Mouse (Mus musculus): Measurements from ENCODE around the gene Ank2. TPM values are rescaled to one million over a fixed set of nuclear protein-coding genes. Genes with fewer than 3 reads are reported as not detected.

Gene Ank2
- polyA plus RNA-seq, 1 experiment from 2014 or later: 37.3 TPM

DNA sequence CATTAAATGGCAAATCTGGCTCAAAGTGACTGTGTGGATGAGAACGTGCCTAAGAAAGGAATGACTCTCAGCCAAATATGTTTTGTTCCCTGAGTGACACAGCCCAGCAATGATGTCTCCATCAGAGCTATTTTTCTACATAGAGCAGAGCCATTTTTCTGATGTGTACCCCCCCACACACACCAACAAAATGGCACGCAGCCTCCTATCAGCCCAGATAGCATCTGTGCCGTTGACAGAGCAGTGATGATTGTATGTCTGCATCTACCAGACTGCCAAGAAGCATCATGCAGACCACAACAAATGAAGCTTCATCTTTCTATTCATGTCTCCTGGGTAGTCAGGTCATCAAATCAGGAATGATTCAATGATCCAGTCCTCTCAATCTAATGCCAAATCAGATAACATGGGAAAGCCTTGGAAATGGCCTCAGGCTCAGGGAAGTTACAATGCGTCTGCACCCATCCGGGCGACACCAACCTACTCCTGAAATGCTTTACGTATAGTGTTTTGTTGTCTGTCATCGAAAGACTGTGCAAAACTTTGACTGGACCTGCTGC, 122.2 kb downstream of the Ank2 start:
- WGBS: 86% methylated on average over 8 of the region's 8 CpGs
- no peaks in the 10 kb centered on the region for H3K4me1 ChIP-seq (replicated peaks)
- no peaks in the 10 kb centered on the region for H3K27me3 ChIP-seq
- no peak overlapping the region for H3K4me3 ChIP-seq
- no peak overlapping the region for H3K9ac ChIP-seq
- ATAC-seq (replicated peaks; ENCODE audit: insufficient number of reproducible peaks, insufficient read depth, low FRiP score, low read depth): no peak
- no peak overlapping the region for H3K4me2 ChIP-seq
- no peaks in the 10 kb centered on the region for H3K9me3 ChIP-seq (replicated peaks)
- no peak overlapping the region for H3K27ac ChIP-seq
- no peaks in the 10 kb centered on the region for H3K36me3 ChIP-seq

- WGBS: 62% methylated on average over 11 of the region's 11 CpGs
- Histone ChIP-seq H3K4me2 (no peak overlapping the region), H3K27me3 (no peaks in the 10 kb centered on the region), H3K4me1 (replicated peaks) (no peaks in the 10 kb centered on the region), H3K36me3 (no peaks in the 10 kb centered on the region), H3K9ac (no peak overlapping the region), H3K4me3 (no peak overlapping the region), H3K27ac (no peak overlapping the region), H3K9me3 (replicated peaks) (no peaks in the 10 kb centered on the region)
- ATAC-seq (replicated peaks; ENCODE audit: insufficient number of reproducible peaks, insufficient read depth, low FRiP score, low read depth): no peak
Measured at GRCm38 (mm10) chr3:127375956-127376660, 123.0 kb downstream of the Ank2 start.

GRCm38 (mm10) chr3:127374190-127374710, 124.9 kb downstream of the Ank2 start:
- WGBS: 76% methylated on average over 6 of the region's 6 CpGs
- no peak for ATAC-seq (replicated peaks; ENCODE audit: insufficient number of reproducible peaks, insufficient read depth, low FRiP score, low read depth)
- no peaks in the 10 kb centered on the region for H3K36me3 ChIP-seq

GRCm38 (mm10) chr3:127371774-127372173, 127.4 kb downstream of the Ank2 start:
- no peak overlapping the region for H3K4me2 ChIP-seq
- no peak for ATAC-seq (replicated peaks; ENCODE audit: insufficient number of reproducible peaks, insufficient read depth, low FRiP score, low read depth)
- no peaks in the 10 kb centered on the region for H3K9me3 ChIP-seq (replicated peaks)
- no peaks in the 10 kb centered on the region for H3K4me1 ChIP-seq (replicated peaks)
- no peaks in the 10 kb centered on the region for H3K36me3 ChIP-seq
- 77% methylated on average over 1 of the region's 1 CpGs for WGBS
- no peaks in the 10 kb centered on the region for H3K27me3 ChIP-seq
- no peak overlapping the region for H3K27ac ChIP-seq
- H3K4me3 ChIP-seq: no peak overlapping the region
- no peak overlapping the region for H3K9ac ChIP-seq

More at GRCm38 (mm10) chr3:127374190-127374710, 124.9 kb downstream of the Ank2 start:
- no peak overlapping the region for H3K4me2 ChIP-seq
- H3K4me3 ChIP-seq: no peak overlapping the region
- H3K9me3 ChIP-seq (replicated peaks): no peaks in the 10 kb centered on the region
- no peaks in the 10 kb centered on the region for H3K27me3 ChIP-seq
- H3K27ac ChIP-seq: no peak overlapping the region
- H3K4me1 ChIP-seq (replicated peaks): no peaks in the 10 kb centered on the region
- no peak overlapping the region for H3K9ac ChIP-seq

- WGBS: 79% methylated on average over 6 of the region's 6 CpGs
- H3K36me3 ChIP-seq: no peaks in the 10 kb centered on the region
- H3K9ac ChIP-seq: no peak overlapping the region
- H3K4me2 ChIP-seq: no peak overlapping the region
- no peak overlapping the region for H3K4me3 ChIP-seq
- no peak overlapping the region for H3K27ac ChIP-seq
- no peaks in the 10 kb centered on the region for H3K27me3 ChIP-seq
- H3K4me1 ChIP-seq (replicated peaks): no peaks in the 10 kb centered on the region
- H3K9me3 ChIP-seq (replicated peaks): no peaks in the 10 kb centered on the region
- no peak for ATAC-seq (replicated peaks; ENCODE audit: insufficient number of reproducible peaks, insufficient read depth, low FRiP score, low read depth)
Measured at GRCm38 (mm10) chr3:127369529-127369928, 129.6 kb downstream of the Ank2 start.

DNA sequence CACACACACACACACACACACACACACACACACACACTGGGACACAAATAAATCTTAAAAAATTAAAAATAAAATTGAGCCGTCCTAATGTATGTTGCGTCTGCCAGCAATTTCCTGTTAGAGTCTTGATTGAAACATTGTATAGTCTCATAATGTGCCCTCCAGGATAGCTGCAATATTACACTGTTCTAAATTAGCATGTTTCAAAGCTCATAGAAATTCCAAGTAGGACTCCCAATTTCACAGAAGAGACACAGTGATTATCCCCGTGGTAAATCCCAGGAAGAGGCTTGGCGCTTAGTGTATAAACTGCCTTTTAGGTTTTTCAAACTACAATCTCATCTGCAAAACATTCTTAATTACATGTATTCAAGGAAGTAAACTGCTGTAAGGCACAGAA, 131.7 kb downstream of the Ank2 start:
- H3K4me1 ChIP-seq (replicated peaks): no peaks in the 10 kb centered on the region
- no peak overlapping the region for H3K27ac ChIP-seq
- no peak overlapping the region for H3K9ac ChIP-seq
- no peaks in the 10 kb centered on the region for H3K27me3 ChIP-seq
- H3K9me3 ChIP-seq (replicated peaks): no peaks in the 10 kb centered on the region
- H3K36me3 ChIP-seq: no peaks in the 10 kb centered on the region
- H3K4me3 ChIP-seq: no peak overlapping the region
- 86% methylated on average over 4 of the region's 4 CpGs for WGBS
- no peak overlapping the region for H3K4me2 ChIP-seq
- no peak for ATAC-seq (replicated peaks; ENCODE audit: insufficient number of reproducible peaks, insufficient read depth, low FRiP score, low read depth)

DNA sequence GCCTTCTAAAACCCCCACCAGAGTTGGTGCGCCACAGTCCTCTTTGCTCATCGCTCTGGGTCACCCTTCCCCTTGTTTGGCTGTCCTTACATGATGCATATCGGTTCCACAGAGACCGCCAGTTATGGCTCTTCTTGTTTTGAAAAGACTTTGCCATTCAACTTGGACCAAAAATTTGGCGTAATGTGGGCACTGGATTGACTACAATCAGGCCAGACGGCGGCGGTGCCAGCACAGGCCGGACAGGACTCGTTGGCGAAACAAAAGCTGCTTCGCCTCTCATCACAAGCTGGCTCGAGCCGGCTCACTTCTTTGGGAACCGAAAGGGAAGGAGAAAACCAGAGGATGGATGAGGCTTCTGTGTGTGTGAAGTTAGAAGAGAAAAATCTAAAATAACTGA, 135.6 kb downstream of the Ank2 start:
- Histone ChIP-seq H3K4me1 (replicated peaks) (no peaks in the 10 kb centered on the region), H3K4me2 (no peak overlapping the region), H3K27me3 (no peaks in the 10 kb centered on the region), H3K9ac (no peak overlapping the region), H3K36me3 (no peaks in the 10 kb centered on the region), H3K9me3 (replicated peaks) (no peaks in the 10 kb centered on the region), H3K4me3 (no peak overlapping the region), H3K27ac (no peak overlapping the region)
- 86% methylated on average over 15 of the region's 15 CpGs for WGBS
- no peak for ATAC-seq (replicated peaks; ENCODE audit: insufficient number of reproducible peaks, insufficient read depth, low FRiP score, low read depth)

DNA sequence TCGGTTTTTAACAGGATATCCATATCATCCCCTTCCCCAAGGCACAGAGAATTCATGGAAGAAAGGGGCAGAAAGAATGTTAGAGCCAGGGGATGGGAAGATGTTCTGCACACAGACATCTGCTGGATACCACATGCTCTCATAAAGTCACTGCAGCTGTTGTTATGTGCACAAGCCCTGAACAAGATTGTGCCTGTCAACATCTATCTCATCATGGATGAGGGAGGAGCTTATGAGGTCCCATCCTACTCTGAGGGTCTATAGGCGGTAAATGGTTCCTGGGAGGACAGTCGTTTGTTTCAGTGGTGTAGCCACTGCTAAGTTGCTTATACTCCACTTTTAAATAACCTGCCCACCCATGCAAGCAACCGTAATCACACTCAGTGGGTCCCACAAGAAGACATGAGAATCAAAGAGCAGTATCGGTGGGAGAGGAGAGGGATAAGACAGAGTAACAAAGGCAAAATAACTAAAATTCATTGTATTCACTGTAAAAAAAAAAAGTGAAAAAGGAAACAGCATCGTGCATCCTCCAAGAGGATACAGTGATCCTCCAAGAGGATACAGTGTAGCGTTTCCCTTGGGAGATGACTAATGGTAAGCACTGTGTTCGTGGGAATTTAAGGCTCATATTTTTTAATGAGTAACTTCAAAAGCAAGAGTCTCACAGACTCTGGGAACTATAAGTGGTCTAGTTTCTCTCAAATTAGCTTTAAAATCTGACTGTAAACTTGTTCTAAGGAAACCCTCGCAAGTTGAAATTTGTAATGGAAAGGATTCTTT, 136.3 kb downstream of the Ank2 start:
- Histone ChIP-seq H3K9ac (no peak overlapping the region), H3K9me3 (replicated peaks) (no peaks in the 10 kb centered on the region), H3K4me3 (no peak overlapping the region), H3K27ac (no peak overlapping the region), H3K27me3 (no peaks in the 10 kb centered on the region), H3K36me3 (no peaks in the 10 kb centered on the region), H3K4me1 (replicated peaks) (no peaks in the 10 kb centered on the region), H3K4me2 (no peak overlapping the region)
- no peak for ATAC-seq (replicated peaks; ENCODE audit: insufficient number of reproducible peaks, insufficient read depth, low FRiP score, low read depth)
- 78% methylated on average over 9 of the region's 9 CpGs for WGBS

DNA sequence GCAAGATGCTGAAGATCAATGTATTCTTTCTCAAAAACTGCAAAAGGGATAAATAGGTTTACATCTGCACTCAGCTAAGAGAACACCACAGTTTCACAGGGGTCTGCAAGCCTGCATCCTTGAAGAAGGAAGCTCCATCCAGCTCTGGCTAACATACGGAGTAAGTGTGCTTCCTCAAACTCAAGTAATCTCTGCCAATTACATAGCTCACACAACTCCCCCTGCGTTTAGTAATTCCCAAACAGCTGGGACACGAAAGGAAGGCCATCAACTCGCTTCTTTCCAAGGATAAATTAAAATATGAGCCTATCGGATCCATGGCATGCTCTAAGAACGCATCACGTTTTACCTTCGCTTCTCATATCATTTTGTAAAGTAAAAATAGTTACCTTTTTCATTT, 137.3 kb downstream of the Ank2 start:
- Histone ChIP-seq H3K9ac (no peak overlapping the region), H3K27me3 (no peaks in the 10 kb centered on the region), H3K4me2 (no peak overlapping the region), H3K27ac (no peak overlapping the region), H3K4me3 (no peak overlapping the region), H3K36me3 (no peaks in the 10 kb centered on the region), H3K4me1 (replicated peaks) (no peaks in the 10 kb centered on the region), H3K9me3 (replicated peaks) (no peaks in the 10 kb centered on the region)
- WGBS: 79% methylated on average over 8 of the region's 8 CpGs
- no peak for ATAC-seq (replicated peaks; ENCODE audit: insufficient number of reproducible peaks, insufficient read depth, low FRiP score, low read depth)

DNA sequence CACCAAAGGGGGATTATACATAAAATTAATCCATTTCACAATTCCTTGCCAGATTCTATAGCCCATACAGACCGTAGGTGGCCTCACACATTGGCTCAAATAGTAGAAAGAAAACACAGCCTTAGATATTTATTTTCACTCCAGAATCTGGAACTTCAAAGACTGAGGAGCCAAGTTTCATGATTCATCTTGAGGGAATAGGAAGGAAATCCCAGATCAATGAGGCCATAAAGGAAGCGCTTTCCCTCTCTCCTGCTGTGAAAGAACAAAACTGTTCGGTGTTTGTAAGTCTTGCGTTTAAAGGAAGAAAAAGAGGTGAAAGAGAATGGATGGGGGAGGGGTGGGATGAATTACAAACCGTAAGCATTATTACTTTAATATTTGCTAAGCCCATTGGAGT, 137.8 kb downstream of the Ank2 start:
- Histone ChIP-seq H3K4me3 (no peak overlapping the region), H3K27me3 (no peaks in the 10 kb centered on the region), H3K36me3 (no peaks in the 10 kb centered on the region), H3K9ac (no peak overlapping the region), H3K27ac (no peak overlapping the region), H3K4me2 (no peak overlapping the region), H3K9me3 (replicated peaks) (no peaks in the 10 kb centered on the region), H3K4me1 (replicated peaks) (no peaks in the 10 kb centered on the region)
- WGBS: 71% methylated on average over 5 of the region's 5 CpGs
- no peak for ATAC-seq (replicated peaks; ENCODE audit: insufficient number of reproducible peaks, insufficient read depth, low FRiP score, low read depth)

- ATAC-seq (replicated peaks; ENCODE audit: insufficient number of reproducible peaks, insufficient read depth, low FRiP score, low read depth): no peak
- H3K27ac ChIP-seq: no peak overlapping the region
- no peaks in the 10 kb centered on the region for H3K36me3 ChIP-seq
- no peaks in the 10 kb centered on the region for H3K9me3 ChIP-seq (replicated peaks)
- 34% methylated on average over 5 of the region's 5 CpGs for WGBS
- no peak overlapping the region for H3K4me3 ChIP-seq
- no peak overlapping the region for H3K4me2 ChIP-seq
- H3K4me1 ChIP-seq (replicated peaks): no peaks in the 10 kb centered on the region
- no peaks in the 10 kb centered on the region for H3K27me3 ChIP-seq
- no peak overlapping the region for H3K9ac ChIP-seq
Measured at GRCm38 (mm10) chr3:127355252-127355651, 143.9 kb downstream of the Ank2 start.

All from heart, embryonic 15.5 days (tissue).